ENCODE assay signal across 24 mouse cellular contexts in genomic region chr1:85840421-85840820, GRCm38 (mm10). TPM values are rescaled to one million over a fixed set of nuclear protein-coding genes. Genes with fewer than 3 reads are reported as not detected.
DNase-seq lines count a peak whose midpoint lies in the region; ATAC-seq and TF ChIP-seq lines count a peak whose summit lies in the region.
"Had no signal": no experiment of that assay in that cellular context is flagged by ENCODE, and none has a peak within 500 bp of the region (broad histone marks: within the 10 kb centered on the region; RNA-seq: fewer than 3 reads in every experiment).

No protein-coding gene starts in this region.

- TF ChIP-seq POLR2A in bone marrow, adult 2 months (IDR thresholded peaks at IDR 0.05; ENCODE audit: borderline replicate concordance, control insufficient read depth, low read depth, low read length) = no peak
- no peak for TF ChIP-seq POLR2A in kidney, adult 2 months (IDR thresholded peaks at IDR 0.05; ENCODE audit: low read depth, low read length)

- H3K27ac ChIP-seq in heart, embryonic 15.5 days = 0 out of 2 replicates have a peak overlapping the region, but pooled peaks have one; percentile 0
- H3K27ac ChIP-seq in bone marrow, adult 2 months (ENCODE audit: control insufficient read depth, insufficient read depth, low read depth, low read length, poor library complexity) = peak overlapping the region; percentile 59; the same call in 1 of the 2 replicates
- no peak overlapping the region for H3K27ac ChIP-seq in kidney, adult 2 months (ENCODE audit: insufficient read depth, low read depth, low read length)
- H3K27ac ChIP-seq: forebrain, embryonic 15.5 days; intestine, embryonic 15.5 days; kidney, embryonic 15.5 days; midbrain, embryonic 12.5 days; stomach, postnatal 0 days had no signal

- no peak for DNase-seq in heart, postnatal 14 days
- peak; percentile 44 for DNase-seq in CD4-positive helper T cell, adult 2 months (ENCODE audit: low read depth, low spot score)
- peak; percentile 78 for DNase-seq in splenic B cell, adult 2 months (ENCODE audit: low read depth, low spot score)
- no peak for DNase-seq in kidney, adult 2 months
- no peak for DNase-seq in adrenal gland, postnatal 10 days
- DNase-seq: adrenal gland, adult 2 months; cerebellum, adult 8-10 months; gastrocnemius, postnatal 25 days; kidney, postnatal 36 days; layer of hippocampus, postnatal 36 days; lung, adult 18-20 months; lung, postnatal 10 days; right cerebral cortex, postnatal 14 days; thymus, adult 2 months; thymus, postnatal 4 days had no signal

- H3K36me3 ChIP-seq in heart, embryonic 15.5 days = peaks cover 13% of the 10 kb centered on the region; the same call in 1 of the 2 replicates
- H3K36me3 ChIP-seq in splenic B cell, adult 2 months (ENCODE audit: control insufficient read depth, insufficient read depth, low read length, poor library complexity, severe bottlenecking) = peaks cover 7% of the 10 kb centered on the region
- peaks cover 3% of the 10 kb centered on the region for H3K36me3 ChIP-seq in kidney, adult 2 months (ENCODE audit: control insufficient read depth, insufficient read depth, low read length)
- H3K36me3 ChIP-seq: intestine, embryonic 15.5 days had no signal

- H3K4me2 ChIP-seq in heart, embryonic 15.5 days = no peak overlapping the region
- H3K4me2 ChIP-seq: forebrain, embryonic 15.5 days; intestine, embryonic 15.5 days; kidney, embryonic 15.5 days; midbrain, embryonic 12.5 days had no signal

- ATAC-seq in heart, embryonic 15.5 days (replicated peaks; ENCODE audit: insufficient number of reproducible peaks, insufficient read depth, low FRiP score, low read depth) = no peak
- ATAC-seq: forebrain, embryonic 15.5 days; hindbrain, embryonic 16.5 days; intestine, embryonic 15.5 days; Patski had no signal

- H3K4me1 ChIP-seq in heart, embryonic 15.5 days (replicated peaks) = peaks cover 29% of the 10 kb centered on the region
- peaks cover 9% of the 10 kb centered on the region; the same call in 1 of the 2 replicates for H3K4me1 ChIP-seq in bone marrow, adult 2 months (ENCODE audit: control insufficient read depth, insufficient read depth, low read length)
- no peaks in the 10 kb centered on the region; the same call in 1 of the 2 replicates for H3K4me1 ChIP-seq in kidney, adult 2 months (ENCODE audit: control insufficient read depth, insufficient read depth, low read length)
- H3K4me1 ChIP-seq: forebrain, embryonic 15.5 days; midbrain, embryonic 12.5 days had no signal

- no peaks in the 10 kb centered on the region for H3K9me3 ChIP-seq in heart, embryonic 15.5 days (replicated peaks)
- H3K9me3 ChIP-seq: forebrain, embryonic 15.5 days; intestine, embryonic 15.5 days; kidney, embryonic 15.5 days; midbrain, embryonic 12.5 days had no signal

- WGBS in heart, embryonic 15.5 days = 61% methylated on average over 4 of the region's 4 CpGs
- 36% methylated on average over 4 of the region's 4 CpGs for WGBS in bone marrow, adult 2 months
- 83% methylated on average over 4 of the region's 4 CpGs for WGBS in kidney, adult 2 months

- H3K27me3 ChIP-seq in heart, embryonic 15.5 days = no peaks in the 10 kb centered on the region
- no peaks in the 10 kb centered on the region for H3K27me3 ChIP-seq in splenic B cell, adult 2 months (ENCODE audit: control insufficient read depth, insufficient read depth, low read length, poor library complexity, severe bottlenecking)
- H3K27me3 ChIP-seq in kidney, adult 2 months (replicated peaks; ENCODE audit: control insufficient read depth, insufficient read depth, low read length) = no peaks in the 10 kb centered on the region
- H3K27me3 ChIP-seq: forebrain, embryonic 15.5 days; intestine, embryonic 15.5 days; kidney, embryonic 15.5 days; midbrain, embryonic 12.5 days; Patski had no signal

- intact Hi-C loops in heart, postnatal 14 days (cut with DNase I) = loop anchor here (5.0 kb wide), 1 partner anchor 98 kb away; no protein-coding TSS in a partner anchor

- no peak for TF ChIP-seq CTCF in bone marrow, adult 2 months (IDR thresholded peaks at IDR 0.05; ENCODE audit: control insufficient read depth, insufficient read depth, low read length)
- TF ChIP-seq CTCF in kidney, adult 2 months (conservative IDR thresholded peaks at IDR 0.05; ENCODE audit: insufficient read depth, insufficient read length, low read depth, low read length) = no peak

- H3K4me3 ChIP-seq in heart, embryonic 15.5 days = no peak overlapping the region
- H3K4me3 ChIP-seq in bone marrow, adult 2 months (replicated peaks; ENCODE audit: control insufficient read depth, low read depth, low read length) = no peak overlapping the region
- no peak overlapping the region for H3K4me3 ChIP-seq in kidney, adult 2 months (ENCODE audit: insufficient read depth, low read depth, low read length)
- H3K4me3 ChIP-seq: forebrain, embryonic 15.5 days; intestine, embryonic 15.5 days; kidney, embryonic 15.5 days; midbrain, embryonic 12.5 days had no signal

- H3K9ac ChIP-seq in heart, embryonic 15.5 days = no peak overlapping the region
- H3K9ac ChIP-seq: forebrain, embryonic 15.5 days; intestine, embryonic 15.5 days; kidney, embryonic 15.5 days; midbrain, embryonic 12.5 days had no signal

RNA-seq across cellular contexts. Expression of gene Cab39, which starts 47.2 kb away (rescaled TPM):
- polyA plus RNA-seq in heart, embryonic 15.5 days (2015; fragmentation: Nextera tagmentation; extraction: Ambion mirVana) = 21.9 and 25.2 TPM in 2 replicates
- 100 to 1,000 TPM in 1 of 2 experiments, 10 to 100 TPM in 1; 93.5 to 101 TPM for total RNA-seq in heart, postnatal 14 days (2021)
- polyA plus RNA-seq in bone marrow, adult 2 months (2011; ENCODE audit: insufficient read depth, insufficient read length, low replicate concordance, missing spikeins) = 22.7 and 25.7 TPM in 2 replicates
- 38.1 and 41.8 TPM in 2 replicates for polyA plus RNA-seq in kidney, adult 2 months (2012; rRNA removed)
- total RNA-seq in adrenal gland, postnatal 10 days (2021) = 100 to 1,000 TPM; 118 to 121 TPM

RNA-seq across cellular contexts. Expression of gene Itm2c, which starts 53.7 kb away (rescaled TPM):
- polyA plus RNA-seq in heart, embryonic 15.5 days (2015; fragmentation: Nextera tagmentation; extraction: Ambion mirVana) = 181 and 231 TPM in 2 replicates
- 10 to 100 TPM; 87.2 to 93.8 TPM for total RNA-seq in heart, postnatal 14 days (2021)
- 10.8 and 17.6 TPM in 2 replicates for polyA plus RNA-seq in bone marrow, adult 2 months (2011; ENCODE audit: insufficient read depth, insufficient read length, low replicate concordance, missing spikeins)
- polyA plus RNA-seq in kidney, adult 2 months (2012; rRNA removed) = 166 and 198 TPM in 2 replicates
- 100 to 1,000 TPM; 284 to 307 TPM for total RNA-seq in adrenal gland, postnatal 10 days (2021)

Comparison
In these comparisons a context has a peak if more than half of its experiments do, and no peak if none do; other contexts are left out.
1. DNase-seq: peak in CD4-positive helper T cell, adult 2 months (single experiment) and splenic B cell, adult 2 months (single experiment); none in heart, postnatal 14 days (0 of 2), kidney, adult 2 months (single experiment) and adrenal gland, postnatal 10 days (single experiment).